Mouse (Mus musculus) lung, embryonic 14.5 days (tissue): ENCODE results near the gene Inpp4b. TPM values are rescaled to one million over a fixed set of nuclear protein-coding genes. Genes with fewer than 3 reads are reported as not detected.

ENCODE experiments used
- ATAC-seq: fragments of 200-750 bp; cut with Nextera tagmentation; 2 replicates; pipeline ENCODE4 v1.8.0; 2017; ENCODE audit warnings: mild to moderate bottlenecking, moderate TSS enrichment, moderate library complexity; ENCODE audit not compliant: insufficient read depth
- DNase-seq: peaks from one replicate; pipeline ENCODE4 v3.0.0-alpha.2; 2015
- H3K27ac ChIP-seq: fragments of 300-500 bp; sonication (generic); 2 replicates; pipeline ENCODE4 v1.5.1; 2014; ENCODE audit warnings: low read depth, mild to moderate bottlenecking, moderate library complexity
- H3K27me3 ChIP-seq: fragments of 300-500 bp; sonication (generic); 2 replicates; pipeline ENCODE4 v1.6.1; 2014; ENCODE audit warnings: low read length, control low read depth; ENCODE audit not compliant: insufficient read depth
- H3K36me3 ChIP-seq: fragments of 300-500 bp; sonication (generic); 2 replicates; pipeline ENCODE4 v1.6.1; 2014; ENCODE audit warnings: control low read depth; ENCODE audit not compliant: insufficient read depth
- H3K4me1 ChIP-seq: fragments of 300-500 bp; sonication (generic); 2 replicates; pipeline ENCODE4 v1.6.1; 2014; ENCODE audit warnings: antibody characterized with exemption, control low read depth; ENCODE audit not compliant: insufficient read depth
- H3K4me2 ChIP-seq: fragments of 300-500 bp; sonication (generic); 2 replicates; pipeline ENCODE4 v1.6.1; 2014; ENCODE audit warnings: mild to moderate bottlenecking
- H3K4me3 ChIP-seq: fragments of 300-500 bp; sonication (generic); 2 replicates; pipeline ENCODE4 v1.5.1; 2014; ENCODE audit warnings: low read depth, low read length
- H3K9ac ChIP-seq: fragments of 300-500 bp; sonication (generic); 2 replicates; pipeline ENCODE4 v1.6.1; 2014
- H3K9me3 ChIP-seq: fragments of 300-500 bp; sonication (generic); 2 replicates; pipeline ENCODE4 v1.6.1; 2016; ENCODE audit warnings: low read depth, low read length, control low read depth
- CTCF ChIP-seq: IDR thresholded peaks from 2 replicates; pipeline ENCODE4 v1.5.1; 2016; ENCODE audit warnings: antibody characterized with exemption, low read depth
- WGBS: fragments of 180-500 bp; shearing (Covaris S2); extraction: QIAGEN DNeasy Blood & Tissue Kit; methylation state at CpG from one replicate; pipeline ENCODE4 v1.1.7; 2014; 5-methylcytosine and 5-hydroxymethylcytosine counted together
- polyA plus RNA-seq: library from polyadenylated mRNA; unstranded; fragments of >200 nt; fragmentation: Nextera tagmentation; extraction: Ambion mirVana; gene quantifications from 2 replicates; pipeline ENCODE4 v1.2.1, GENCODE M21; 2014

Gene Inpp4b
- polyA plus RNA-seq, 1 experiment from 2014 or later, result 7.4 TPM

- Histone ChIP-seq H3K27me3 (no peaks in the 10 kb centered on the region), H3K4me2 (no peak overlapping the region), H3K9ac (no peak overlapping the region), H3K9me3 (no peaks in the 10 kb centered on the region), H3K4me1 (no peaks in the 10 kb centered on the region), H3K36me3 (no peaks in the 10 kb centered on the region), H3K27ac (no peak overlapping the region), H3K4me3 (no peak overlapping the region)
- 71% methylated on average over 1 of the region's 1 CpGs for WGBS
- DNase-seq (no peak), ATAC-seq (no peak)
- TF ChIP-seq CTCF, result no peak
Measured at GRCm38 (mm10) chr8:82090901-82091300, 748.5 kb downstream of the Inpp4b start.

GRCm38 (mm10) chr8:82093274-82093673 lies 750.9 kb downstream of the Inpp4b start:
- Histone ChIP-seq H3K4me2 (no peak overlapping the region), H3K4me1 (no peaks in the 10 kb centered on the region), H3K9me3 (no peaks in the 10 kb centered on the region), H3K4me3 (no peak overlapping the region), H3K27ac (no peak overlapping the region), H3K36me3 (no peaks in the 10 kb centered on the region), H3K27me3 (no peaks in the 10 kb centered on the region), H3K9ac (no peak overlapping the region)
- DNase-seq, result no peak
- ATAC-seq, result no peak
- no peak for TF ChIP-seq CTCF

GRCm38 (mm10) chr8:82104560-82104959 lies 762.2 kb downstream of the Inpp4b start:
- no peaks in the 10 kb centered on the region for H3K36me3 ChIP-seq
- DNase-seq (no peak), ATAC-seq (no peak)
- H3K9me3 ChIP-seq, result no peaks in the 10 kb centered on the region
- H3K27ac ChIP-seq, result no peak overlapping the region
- no peak overlapping the region for H3K4me2 ChIP-seq
- no peak overlapping the region for H3K9ac ChIP-seq
- no peak for TF ChIP-seq CTCF
- H3K4me3 ChIP-seq, result no peak overlapping the region
- no peaks in the 10 kb centered on the region for H3K27me3 ChIP-seq
- H3K4me1 ChIP-seq, result no peaks in the 10 kb centered on the region

GRCm38 (mm10) chr8:82106131-82106530 lies 763.8 kb downstream of the Inpp4b start:
- Histone ChIP-seq H3K4me3 (no peak overlapping the region), H3K27ac (no peak overlapping the region), H3K4me2 (no peak overlapping the region), H3K27me3 (no peaks in the 10 kb centered on the region), H3K36me3 (no peaks in the 10 kb centered on the region), H3K9ac (no peak overlapping the region), H3K4me1 (no peaks in the 10 kb centered on the region), H3K9me3 (no peaks in the 10 kb centered on the region)
- no peak for ATAC-seq
- 79% methylated on average over 3 of the region's 3 CpGs for WGBS
- TF ChIP-seq CTCF, result no peak
- no peak for DNase-seq

- no peak for TF ChIP-seq CTCF
- ATAC-seq, result no peak
Measured at GRCm38 (mm10) chr8:82150272-82150671, 807.9 kb downstream of the Inpp4b start.

GRCm38 (mm10) chr8:82157928-82158327 lies 815.6 kb downstream of the Inpp4b start:
- ATAC-seq (no peak), DNase-seq (no peak)
- Histone ChIP-seq H3K27ac (no peak overlapping the region), H3K27me3 (no peaks in the 10 kb centered on the region), H3K9me3 (peaks cover 3% of the 10 kb centered on the region; the same call in 1 of the 2 replicates), H3K4me3 (no peak overlapping the region), H3K4me2 (no peak overlapping the region), H3K9ac (no peak overlapping the region), H3K4me1 (no peaks in the 10 kb centered on the region), H3K36me3 (no peaks in the 10 kb centered on the region)
- TF ChIP-seq CTCF, result no peak
- 56% methylated on average over 1 of the region's 1 CpGs for WGBS

More at GRCm38 (mm10) chr8:82150272-82150671, 807.9 kb downstream of the Inpp4b start:
- Histone ChIP-seq H3K36me3 (no peaks in the 10 kb centered on the region), H3K9ac (no peak overlapping the region), H3K4me1 (no peaks in the 10 kb centered on the region), H3K9me3 (peaks cover 5% of the 10 kb centered on the region; the same call in 1 of the 2 replicates), H3K4me3 (no peak overlapping the region), H3K4me2 (no peak overlapping the region), H3K27me3 (no peaks in the 10 kb centered on the region), H3K27ac (no peak overlapping the region)
- no peak for DNase-seq
